ENCODE assay signal across 18 mouse cellular contexts in the genomic region with DNA sequence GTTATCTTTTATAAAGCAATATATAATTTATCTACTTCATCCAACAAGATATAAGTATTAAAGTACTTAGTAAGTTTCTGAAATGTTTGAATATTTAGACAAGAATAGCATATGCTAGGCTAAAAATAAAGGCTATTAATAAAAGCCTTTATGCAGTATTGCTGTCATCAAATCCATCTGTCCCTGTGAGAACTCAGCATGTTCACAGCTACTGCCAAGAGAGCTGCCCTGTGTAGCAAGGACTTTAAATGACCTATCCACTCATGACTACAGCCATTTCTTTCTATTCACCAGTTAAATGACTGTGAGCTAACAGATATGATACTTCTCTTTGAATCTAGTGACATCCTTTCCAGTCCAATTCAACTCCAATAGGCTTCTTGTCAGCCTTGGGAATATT.
DNase-seq lines count a peak whose midpoint lies in the region.
"Had no signal": no experiment of that assay in that cellular context is flagged by ENCODE, and none has a peak within 500 bp of the region (broad histone marks: within the 10 kb centered on the region; RNA-seq: fewer than 3 reads in every experiment).

No protein-coding gene starts in this region.

- no peaks in the 10 kb centered on the region for H3K36me3 ChIP-seq in heart, embryonic 10.5 days
- H3K36me3 ChIP-seq: midbrain, embryonic 10.5 days; neural tube, embryonic 15.5 days had no signal

- no peak overlapping the region for H3K4me3 ChIP-seq in heart, embryonic 10.5 days
- H3K4me3 ChIP-seq: erythroblast, embryonic 14.5 days; layer of hippocampus, adult 2 months; midbrain, embryonic 10.5 days; myocyte; neural tube, embryonic 15.5 days had no signal

- intact Hi-C loops in left cerebral cortex, postnatal 36 days (cut with DNase I), result no loop called here

- DNase-seq in heart, adult 8-10 months (ENCODE audit: low spot score), result peak; percentile 28
- DNase-seq in heart, embryonic 10.5 days (ENCODE audit: low spot score), result no peak
- DNase-seq in brain, adult 2 months (ENCODE audit: low read depth, low spot score), result peak; percentile 98
- DNase-seq in cerebellum, adult 18-20 months, result peak; percentile 74 to 90
- peak; percentile 68 to 76 for DNase-seq in cerebellum, postnatal 36 days
- DNase-seq in liver, result no peak
- no peak for DNase-seq in adrenal gland, postnatal 10 days
- no peak for DNase-seq in left cerebral cortex, postnatal 36 days (ENCODE audit: low spot score in 2 of 2)
- DNase-seq: B cell, adult 2 months; lung, adult 18-20 months; lung, postnatal 36 days; thymus, postnatal 14 days had no signal

- no peaks in the 10 kb centered on the region for H3K9me3 ChIP-seq in heart, embryonic 10.5 days
- H3K9me3 ChIP-seq: midbrain, embryonic 10.5 days; neural tube, embryonic 15.5 days had no signal

- no peak overlapping the region for H3K27ac ChIP-seq in heart, embryonic 10.5 days
- H3K27ac ChIP-seq: hindbrain, embryonic 14.5 days; layer of hippocampus, adult 2 months; midbrain, embryonic 10.5 days; neural tube, embryonic 15.5 days had no signal

- H3K27me3 ChIP-seq in heart, embryonic 10.5 days (ENCODE audit: insufficient read depth, poor library complexity, severe bottlenecking), result no peaks in the 10 kb centered on the region
- H3K27me3 ChIP-seq: neural tube, embryonic 15.5 days had no signal

- no peaks in the 10 kb centered on the region for H3K4me1 ChIP-seq in heart, embryonic 10.5 days
- H3K4me1 ChIP-seq: midbrain, embryonic 10.5 days; neural tube, embryonic 15.5 days had no signal

Comparison
In these comparisons a context has a peak if more than half of its experiments do, and no peak if none do; other contexts are left out.
1. DNase-seq: peak in heart, adult 8-10 months (single experiment), brain, adult 2 months (single experiment), cerebellum, adult 18-20 months (2 of 2) and cerebellum, postnatal 36 days (2 of 2); none in heart, embryonic 10.5 days (single experiment), liver (single experiment), adrenal gland, postnatal 10 days (single experiment) and left cerebral cortex, postnatal 36 days (0 of 2).